Mouse (Mus musculus): ENCODE results near the gene Nckap5.
"Not testable (repeated sequence)": the region's sequence is repeated elsewhere in the genome, so short reads cannot be mapped to it uniquely, and the experiment has no call there.

Nckap5 gene

DNA sequence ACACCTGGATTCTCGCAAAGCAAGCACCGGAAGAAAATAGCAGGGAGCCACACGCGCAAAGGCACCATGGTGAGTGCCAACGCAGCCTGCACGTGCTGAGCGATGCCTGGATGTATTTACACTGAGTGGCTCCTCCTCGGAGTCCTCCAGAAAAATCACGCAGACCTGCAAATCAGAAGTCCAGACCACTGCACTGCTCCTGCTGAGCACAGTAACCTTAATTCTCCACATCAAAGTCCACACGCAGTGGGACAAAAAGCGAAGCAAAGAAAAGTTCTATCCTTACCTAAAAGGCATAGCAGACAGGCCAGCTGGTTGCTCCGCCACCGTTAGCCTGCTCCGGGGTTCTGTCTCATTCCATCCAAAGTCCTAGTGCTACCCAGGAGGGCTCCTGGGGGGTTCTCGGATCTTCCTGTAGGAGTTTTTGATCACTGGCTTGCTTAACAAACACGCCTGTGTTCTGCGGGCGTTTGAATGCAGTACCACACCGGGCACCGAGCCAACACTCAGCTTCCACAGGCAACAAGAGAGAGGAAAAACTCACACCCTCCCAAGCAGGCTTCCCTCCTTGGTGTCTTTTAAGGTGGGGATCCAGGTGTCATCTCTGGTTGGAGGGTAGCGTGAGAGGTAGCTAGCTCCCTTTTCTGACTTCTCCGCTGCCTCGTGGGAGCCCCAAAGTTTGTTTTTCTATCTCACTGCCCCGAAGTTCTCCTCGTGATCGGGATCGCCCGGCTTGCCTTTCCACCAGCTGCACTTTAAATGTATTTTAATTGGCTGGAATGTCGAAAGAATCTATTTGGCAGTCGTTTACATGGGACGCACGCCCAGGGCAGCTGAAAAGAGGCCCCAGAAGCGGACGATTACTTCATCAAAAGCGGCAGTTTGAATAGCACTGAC is at the start of gene Nckap5:
TSS of gene Nckap5 (minus strand) at position 769 of the 897 bp plus-strand sequence.
- DNase-seq (ENCODE audit: low spot score in 2 of 2) = peak; percentile 53 to 75

DNA sequence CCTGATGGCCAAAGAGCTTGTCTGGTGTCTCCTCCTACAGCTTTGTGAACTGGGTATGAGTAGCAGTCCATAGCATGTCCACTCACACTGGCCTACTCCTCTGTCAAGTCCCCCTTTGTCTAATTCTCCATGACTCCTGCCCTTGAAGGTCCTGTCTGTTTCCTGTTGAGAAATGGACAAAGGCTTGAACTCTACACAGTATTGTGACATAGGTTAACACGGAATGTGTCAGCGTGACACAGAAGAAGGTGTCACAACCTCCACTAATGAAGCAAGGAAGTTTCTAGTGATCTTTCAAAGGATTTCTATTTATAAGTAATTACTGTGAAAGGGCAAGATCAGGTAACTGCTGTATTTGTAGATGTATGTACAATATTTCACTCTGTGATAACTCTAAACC is 46.9 kb upstream of the Nckap5 start:
- no peak for DNase-seq (ENCODE audit: low spot score in 2 of 2)

DNA sequence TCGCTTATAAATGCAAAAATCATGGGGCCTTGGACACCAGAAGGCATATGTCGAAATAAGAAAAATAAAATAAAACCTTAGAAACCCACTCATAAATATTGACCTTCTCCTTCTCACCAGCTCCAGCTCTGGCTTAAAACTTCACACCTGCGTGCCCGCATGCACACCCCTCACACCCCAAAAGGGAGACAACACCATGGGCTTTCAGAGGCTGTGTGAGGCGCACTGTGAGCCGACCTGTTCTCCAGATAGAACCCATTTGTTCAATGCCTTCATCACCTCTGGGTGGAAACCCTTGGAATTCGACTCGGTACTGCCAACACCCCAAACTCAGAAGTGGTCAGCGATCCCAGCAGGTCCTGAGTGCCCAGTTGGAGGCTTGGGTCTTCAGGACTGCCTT is 37.8 kb upstream of the Nckap5 start:
- no peak for DNase-seq (ENCODE audit: low spot score in 2 of 2)

DNA sequence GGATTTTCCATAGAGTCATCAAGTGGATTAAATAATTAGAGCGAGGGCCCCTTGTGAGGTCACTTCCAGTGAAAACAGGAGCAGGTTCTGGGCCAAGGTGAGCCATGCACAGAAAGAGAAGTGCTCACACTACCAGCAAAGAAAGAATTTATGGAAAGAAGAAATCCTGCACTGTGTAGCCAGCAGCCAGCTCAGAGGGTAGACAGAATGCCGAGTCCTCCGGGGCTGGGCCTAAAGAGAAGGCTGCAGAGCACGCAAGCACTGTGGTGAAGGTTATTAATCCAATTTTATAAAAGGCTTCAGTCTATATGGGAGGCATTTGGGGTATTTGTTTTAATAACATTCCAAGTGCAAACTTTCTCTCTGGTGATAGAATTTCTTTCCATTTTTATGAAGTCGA is 37.3 kb upstream of the Nckap5 start:
- DNase-seq (ENCODE audit: low spot score in 2 of 2) = no peak

DNA sequence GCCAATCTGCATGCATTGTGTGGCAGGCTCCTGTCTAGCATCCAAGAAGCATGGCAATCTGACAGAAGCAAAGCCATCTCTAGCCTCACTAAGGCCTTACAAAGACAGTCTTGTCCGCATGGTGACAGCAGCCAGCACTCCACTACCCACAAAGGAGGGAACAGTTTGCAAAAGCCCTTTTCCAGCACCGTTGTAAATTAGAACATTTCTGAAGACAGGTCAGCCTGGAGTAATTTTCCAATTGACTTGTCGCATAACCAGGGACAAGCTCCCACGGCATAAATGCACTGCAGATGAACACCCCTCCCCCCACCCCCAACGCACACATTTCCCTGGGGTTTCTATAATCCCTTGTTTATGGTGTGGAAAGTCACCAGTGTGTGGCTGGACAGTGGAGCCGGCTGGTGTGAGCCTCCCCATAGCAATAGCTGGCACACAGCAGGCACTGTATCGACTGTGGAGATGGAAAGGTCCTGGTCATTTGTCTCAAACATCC is 35.0 kb upstream of the Nckap5 start:
- DNase-seq (ENCODE audit: low spot score in 2 of 2) = peak; percentile 10 to 32

DNA sequence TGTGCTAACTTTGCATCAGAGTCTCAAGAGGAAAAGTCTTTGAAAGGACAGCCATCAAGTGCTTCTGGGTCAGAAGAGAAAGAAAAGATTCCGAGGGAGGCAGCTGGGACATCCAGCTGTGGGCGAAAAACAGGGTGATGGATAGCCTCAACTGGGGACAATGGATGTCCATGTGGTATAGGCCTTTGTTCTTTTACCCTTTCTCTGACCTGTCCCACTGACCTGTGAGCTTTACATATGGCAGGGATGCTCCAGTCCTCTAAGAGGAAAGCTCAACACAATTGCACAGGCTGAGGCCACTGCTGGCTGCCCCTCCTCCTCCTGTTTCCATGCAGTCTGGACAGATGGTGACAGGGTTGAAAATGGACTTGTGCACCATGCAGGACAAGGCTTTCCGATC is 31.2 kb upstream of the Nckap5 start:
- no peak for DNase-seq (ENCODE audit: low spot score in 2 of 2)

DNA sequence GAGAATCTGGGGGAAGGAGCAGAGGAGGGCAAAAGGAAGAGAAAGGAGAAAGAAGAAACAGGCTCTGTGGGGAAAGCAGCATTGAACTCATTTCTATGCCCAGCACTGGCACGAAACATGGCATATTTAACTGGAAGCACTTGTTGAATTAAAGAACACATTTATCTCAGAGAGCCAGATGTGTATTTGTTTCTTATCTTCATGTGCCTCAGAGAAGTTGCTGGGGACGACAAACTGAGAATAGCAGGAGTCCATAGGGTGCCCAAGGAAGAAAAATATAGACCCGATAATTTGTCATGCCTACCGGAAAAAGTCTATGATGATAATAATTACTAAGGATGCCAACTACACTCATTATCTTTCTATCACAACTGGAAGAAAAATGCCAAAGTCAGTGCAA is 29.9 kb upstream of the Nckap5 start:
- no peak for DNase-seq (ENCODE audit: low spot score in 2 of 2)

DNA sequence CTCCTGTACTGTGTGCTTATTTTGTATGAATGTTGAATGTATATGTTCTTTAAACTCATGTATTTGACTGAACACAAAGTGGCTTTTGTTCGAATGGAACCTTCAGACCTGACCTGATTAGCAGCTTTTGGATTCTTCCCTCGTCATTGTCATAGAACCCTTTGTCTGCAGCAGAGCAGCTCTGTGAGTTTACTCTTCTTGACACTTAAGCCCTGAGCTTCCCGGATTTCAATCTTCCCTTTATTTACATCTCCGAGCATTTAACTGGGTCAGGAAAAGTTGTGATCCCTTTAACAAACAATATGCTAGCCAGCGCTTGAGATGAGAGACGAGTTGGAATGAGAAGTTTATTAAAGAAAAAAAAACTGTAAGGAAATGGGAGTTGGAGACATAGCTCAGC is 18.9 kb upstream of the Nckap5 start:
- DNase-seq (ENCODE audit: low spot score in 2 of 2) = no peak

DNA sequence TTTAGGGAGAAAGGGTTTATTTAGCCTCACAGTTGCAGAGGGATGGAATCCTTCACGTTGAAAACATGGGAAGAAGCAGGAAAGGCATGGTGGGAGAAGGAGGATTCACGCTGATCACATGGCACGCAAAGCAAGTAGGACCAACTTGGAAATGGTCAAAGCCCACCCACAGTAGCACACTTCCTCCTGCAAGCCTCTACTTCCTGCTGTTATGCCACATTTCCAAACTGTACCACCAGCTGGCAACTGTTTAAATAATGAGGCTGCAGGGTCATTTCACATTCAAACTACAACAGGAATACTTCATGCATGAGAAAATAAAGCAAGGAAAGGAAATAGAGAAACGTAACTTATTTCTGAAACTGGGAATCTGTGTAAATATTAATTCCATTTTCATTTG is 15.7 kb upstream of the Nckap5 start:
- no peak for DNase-seq (ENCODE audit: low spot score in 2 of 2)

DNA sequence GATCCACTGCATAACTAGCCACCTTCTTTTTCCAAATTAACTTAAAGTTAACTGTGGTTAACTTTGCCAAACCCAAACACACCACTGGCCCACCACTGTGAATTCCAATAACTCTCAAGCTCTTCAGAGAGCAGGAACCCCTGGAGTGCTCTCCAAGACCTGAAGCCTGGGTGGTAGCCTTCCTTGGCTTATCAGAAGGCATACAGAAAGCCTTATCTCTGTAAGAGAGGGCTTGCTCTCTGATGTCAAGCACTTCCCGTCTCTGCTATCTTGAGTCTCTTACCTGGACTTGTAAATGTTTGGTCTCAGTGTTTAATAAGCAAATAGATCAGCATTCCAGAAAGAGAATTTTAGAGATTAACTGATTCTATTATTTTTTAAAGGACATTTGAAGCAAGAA is 2.3 kb upstream of the Nckap5 start:
- no peak for DNase-seq (ENCODE audit: low spot score in 2 of 2)

DNA sequence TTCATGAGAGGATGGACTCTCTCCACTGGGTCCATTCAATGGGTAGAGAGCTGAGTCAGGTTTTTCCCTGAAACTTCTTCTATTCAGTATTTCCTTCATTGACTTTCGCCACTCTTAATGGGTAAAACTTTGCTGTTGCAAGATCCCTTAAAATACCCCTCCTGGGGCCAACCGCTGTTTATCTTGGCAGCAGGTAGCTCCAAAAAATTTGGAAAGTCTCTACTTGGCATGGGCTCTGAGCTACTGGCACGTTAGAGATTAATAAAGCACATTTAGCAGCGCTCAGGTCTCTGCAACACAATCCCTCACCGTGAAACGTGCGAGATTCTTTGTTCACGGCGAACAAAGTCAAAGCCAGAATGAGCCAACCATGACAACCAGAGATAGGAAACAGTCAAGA is 1.6 kb downstream of the Nckap5 start:
- no peak for DNase-seq (ENCODE audit: low spot score in 2 of 2)

DNA sequence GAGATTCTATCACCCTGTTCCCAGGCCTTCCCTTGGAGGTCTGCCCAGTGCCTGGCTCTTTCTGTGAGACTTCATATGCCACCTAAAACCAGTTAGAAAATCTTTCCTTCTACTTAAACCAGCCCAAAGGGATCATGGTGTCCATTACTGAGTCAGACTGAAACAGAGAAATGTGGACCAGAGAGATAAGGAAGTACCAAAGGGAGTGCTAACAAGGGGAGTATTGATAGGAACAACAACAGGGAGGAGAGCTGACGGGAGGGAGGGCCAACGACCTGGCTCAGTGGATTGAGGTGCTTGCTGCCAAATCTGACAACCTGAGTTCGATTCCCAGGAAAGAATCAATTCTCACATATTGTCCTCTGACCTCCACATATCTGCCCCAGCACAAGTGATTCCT is 5.8 kb downstream of the Nckap5 start:
- no peak for DNase-seq (ENCODE audit: low spot score in 2 of 2)

DNA sequence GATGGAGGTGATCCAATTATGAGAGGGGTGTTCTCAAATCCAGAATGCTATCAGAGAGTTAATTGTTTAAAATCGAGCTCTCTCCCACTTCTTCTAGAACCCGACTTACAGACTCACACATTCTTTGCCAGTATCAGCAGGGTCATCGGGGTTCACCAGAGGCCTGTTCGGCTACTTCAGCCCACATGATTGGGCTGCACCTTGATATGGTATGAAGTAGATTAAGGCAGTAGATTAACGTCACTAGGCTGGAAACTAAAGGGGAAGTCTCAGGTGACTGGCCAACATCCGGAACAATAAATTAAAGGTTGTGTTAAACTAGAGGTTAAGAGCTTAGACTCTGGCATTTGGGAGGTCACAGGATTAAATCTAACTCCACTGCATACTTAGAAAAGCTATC is 8.4 kb downstream of the Nckap5 start:
- no peak for DNase-seq (ENCODE audit: low spot score in 2 of 2)

DNA sequence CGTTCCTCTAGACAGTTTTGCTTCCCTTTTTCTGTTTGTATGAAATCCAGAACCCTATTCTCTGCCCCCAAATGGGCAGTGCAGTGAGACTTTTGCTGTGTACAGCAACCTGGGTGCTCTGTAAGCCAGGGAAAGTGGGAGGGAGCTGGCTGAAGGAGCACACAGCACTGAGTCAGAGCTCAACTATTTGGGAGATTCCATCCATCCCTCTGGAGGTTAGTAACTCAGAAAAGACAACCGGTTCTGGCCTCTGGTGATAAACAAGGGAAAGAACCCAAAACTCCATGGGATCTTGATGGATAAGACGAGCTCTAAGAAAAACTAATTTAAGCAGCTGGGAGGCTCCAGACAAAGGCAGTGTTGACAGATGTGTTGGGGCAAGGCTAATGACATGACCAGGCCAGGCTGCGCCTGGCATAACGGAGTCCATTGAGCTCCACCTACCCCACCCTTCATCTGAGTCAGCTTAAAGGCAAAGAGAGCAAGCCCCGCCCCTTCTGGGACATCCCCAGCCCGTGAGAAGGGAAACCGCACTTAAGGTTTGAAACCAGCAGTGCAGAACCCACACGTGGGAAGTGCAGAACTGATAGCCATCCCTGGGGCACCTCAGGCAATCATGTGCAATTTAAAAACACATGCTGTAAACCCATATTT is 13.1 kb downstream of the Nckap5 start:
- DNase-seq (ENCODE audit: low spot score in 2 of 2) = no peak

DNA sequence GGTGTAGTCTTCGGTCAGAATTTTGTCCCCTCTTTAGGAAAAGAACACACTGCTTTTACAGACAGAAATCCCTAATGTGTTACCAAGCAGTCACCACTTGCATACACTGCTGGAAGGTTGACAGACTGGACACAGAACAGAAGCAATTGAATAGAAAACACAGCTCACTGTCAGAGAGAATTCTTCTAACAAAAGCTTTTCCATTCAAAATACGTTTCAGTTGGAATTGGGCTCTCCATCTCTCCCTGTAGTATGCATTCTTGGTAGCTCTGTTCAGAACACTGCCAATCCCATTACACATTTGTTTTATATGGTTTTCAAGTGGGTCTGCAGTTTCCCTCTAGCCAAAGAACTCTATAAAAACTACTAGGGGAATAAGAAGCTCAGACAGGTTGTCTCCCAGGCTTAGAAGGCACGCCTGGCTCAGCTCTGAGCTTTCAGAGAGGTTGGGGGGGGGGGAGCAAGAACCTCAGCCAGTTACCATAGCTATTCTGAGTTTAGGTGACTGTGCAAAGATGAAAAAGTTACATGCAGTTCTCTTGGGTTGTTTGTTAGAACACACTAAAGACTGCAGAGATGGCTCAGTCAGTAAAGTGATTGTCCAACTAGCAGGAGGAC is 23.5 kb downstream of the Nckap5 start:
- no peak for DNase-seq (ENCODE audit: low spot score in 2 of 2)

DNA sequence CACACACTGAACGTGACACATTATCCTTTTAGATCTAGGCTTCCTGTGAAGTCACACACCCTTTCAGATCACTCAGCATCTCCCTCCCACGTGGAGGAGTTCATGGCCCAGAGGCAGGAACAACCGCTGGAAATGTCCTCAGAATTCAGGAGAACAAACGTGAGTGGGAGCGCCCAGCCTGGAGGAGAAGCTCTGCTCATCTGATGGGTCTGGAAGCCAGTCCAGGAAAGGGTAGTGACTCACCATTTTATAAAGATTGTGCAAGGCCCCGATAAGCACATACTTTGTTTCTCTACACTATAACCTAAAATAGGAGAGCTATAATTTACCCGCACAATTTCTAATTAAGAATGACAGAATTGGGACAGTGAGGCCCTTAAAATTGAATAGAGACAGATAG is 24.1 kb downstream of the Nckap5 start:
- DNase-seq (ENCODE audit: low spot score in 2 of 2) = no peak

DNA sequence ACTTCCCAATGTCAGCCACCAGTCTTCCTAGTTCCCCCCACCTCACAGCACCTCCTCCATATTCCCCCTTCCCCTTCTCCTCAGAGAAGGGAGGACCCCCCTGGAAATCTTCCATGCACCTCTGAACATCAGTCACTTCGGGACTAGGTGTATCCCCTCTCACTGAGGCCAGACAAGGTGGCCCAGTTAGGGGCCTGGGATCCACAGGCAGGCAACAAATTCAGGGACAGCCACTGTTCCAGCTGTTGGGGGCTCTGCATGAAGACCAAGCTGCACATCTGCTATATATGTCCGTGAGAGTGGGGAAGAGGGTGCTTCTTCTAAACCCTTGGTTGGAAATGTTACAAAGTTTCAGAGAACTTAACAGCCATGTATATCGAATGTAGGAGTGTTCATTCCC is 28.2 kb downstream of the Nckap5 start:
- no peak for DNase-seq (ENCODE audit: low spot score in 2 of 2)

DNA sequence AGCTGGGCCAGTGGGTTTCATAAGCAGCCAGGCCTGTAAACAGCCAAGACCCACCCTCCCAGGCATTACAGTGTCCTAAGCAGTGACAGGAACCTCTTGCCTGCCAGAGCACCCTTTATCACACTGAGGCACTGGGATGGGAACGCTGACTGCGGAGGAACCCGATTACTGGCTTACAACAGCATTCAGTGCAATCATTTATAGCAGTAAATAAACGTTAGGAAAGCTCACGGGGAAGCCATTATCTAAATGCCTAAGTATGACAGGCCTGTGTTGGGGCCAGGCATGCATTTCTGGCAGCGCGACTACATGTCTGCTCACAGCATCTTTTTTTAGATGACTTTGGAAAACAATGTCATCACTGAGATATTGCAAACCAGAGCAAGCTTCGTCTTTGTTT is 28.9 kb downstream of the Nckap5 start:
- no peak for DNase-seq (ENCODE audit: low spot score in 2 of 2)

DNA sequence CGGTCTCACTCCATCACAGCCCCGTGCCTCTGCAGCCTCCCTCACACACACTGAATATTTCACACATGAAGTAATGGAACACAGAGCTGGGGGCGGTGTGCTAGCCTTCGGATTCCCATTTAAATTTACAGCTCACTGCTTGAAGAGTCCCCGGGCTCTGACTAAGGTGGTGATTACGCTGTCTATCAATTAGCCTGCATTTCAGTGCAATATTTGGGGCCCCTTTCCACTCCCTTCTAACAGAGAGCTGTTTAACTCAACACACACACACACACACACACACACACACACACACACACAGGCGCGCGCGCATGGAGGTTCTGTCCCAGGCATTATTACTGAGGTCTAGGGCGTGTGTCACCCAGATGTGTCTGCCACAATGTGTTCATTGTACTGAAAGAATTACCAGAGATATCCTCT is 31.2 kb downstream of the Nckap5 start:
- peak in 1 of 2 experiments; percentile 20 for DNase-seq (ENCODE audit: low spot score in 2 of 2)

DNA sequence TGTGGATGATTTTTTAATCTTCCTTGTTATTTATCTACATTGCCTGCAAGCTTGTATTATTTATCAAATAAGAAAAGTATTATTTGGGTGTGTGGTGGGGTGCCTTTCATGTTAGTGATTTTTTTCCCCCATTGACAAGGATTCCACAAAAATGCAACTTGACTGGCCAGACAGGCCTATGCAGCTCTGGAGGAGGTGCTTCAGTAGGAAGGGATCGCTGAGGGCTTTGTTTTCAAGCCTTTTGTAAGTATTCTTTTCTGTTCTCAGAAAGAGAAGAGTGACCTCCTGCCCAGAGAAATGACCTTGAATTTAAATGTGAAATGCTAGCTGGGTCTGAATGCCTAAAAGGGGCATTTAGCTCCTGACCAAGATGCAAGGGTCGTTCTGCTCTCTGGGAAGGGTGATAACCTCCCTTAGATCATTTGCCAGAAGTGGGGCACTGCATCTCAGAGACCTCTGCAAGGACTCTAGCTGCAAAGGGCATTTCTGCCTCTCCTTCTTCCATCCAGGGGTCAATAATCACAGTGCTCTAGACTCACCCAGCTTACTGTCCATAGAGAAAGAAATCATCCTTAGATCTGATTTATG is 50.2 kb downstream of the Nckap5 start:
- DNase-seq (ENCODE audit: low spot score in 2 of 2) = not testable (repeated sequence)

DNA sequence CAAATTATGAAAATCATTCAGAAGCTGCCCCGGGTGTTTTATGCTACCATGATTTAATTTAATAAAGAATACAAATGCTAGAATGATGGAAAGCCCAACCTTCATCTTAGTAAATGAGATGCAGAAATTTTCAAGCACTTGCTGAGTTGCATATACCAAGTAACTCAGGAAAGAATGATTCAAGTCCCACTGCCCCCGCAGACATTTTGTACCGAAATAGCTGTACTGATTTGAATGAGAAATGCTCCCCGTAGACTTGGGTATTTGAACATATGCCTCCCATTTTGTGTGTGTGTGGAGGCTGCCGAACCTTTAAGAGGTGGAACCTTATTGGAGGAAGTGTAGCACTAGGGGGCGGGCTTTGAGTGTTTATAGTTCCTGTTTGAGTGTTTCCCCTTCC is 56.7 kb downstream of the Nckap5 start:
- not testable (repeated sequence) for DNase-seq (ENCODE audit: low spot score in 2 of 2)

DNA sequence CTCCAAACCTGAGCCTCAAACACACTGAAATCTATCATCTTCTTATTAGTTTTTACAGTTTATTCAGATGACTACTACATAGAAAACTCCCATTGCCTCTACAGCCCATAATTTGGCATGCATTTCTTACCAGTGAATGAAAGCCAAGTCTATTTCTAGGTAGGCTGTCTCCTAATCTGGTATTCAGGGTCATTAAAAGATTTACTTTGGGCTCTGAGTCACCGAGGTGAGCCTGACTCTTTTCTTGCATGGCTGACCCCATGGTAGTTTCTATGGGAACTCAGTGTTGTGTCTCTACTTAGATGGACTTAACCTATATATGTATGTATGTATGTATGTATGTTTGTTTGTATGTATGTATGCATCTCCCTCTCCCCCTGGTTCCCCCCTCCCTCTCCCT is 63.6 kb downstream of the Nckap5 start:
- DNase-seq (ENCODE audit: low spot score in 2 of 2) = no peak

Data from frontal cortex, postnatal 10 days (tissue).